Mouse (Mus musculus): Measurements from ENCODE around the gene Atf5. TPM values are rescaled to one million over a fixed set of nuclear protein-coding genes. Genes with fewer than 3 reads are reported as not detected.

The Atf5 gene
- total and polyA plus RNA-seq, 2 experiments from 2014 or later = 4.4 to 15.8 TPM

GRCm38 (mm10) chr7:44845006-44845405, 28.5 kb upstream of the Atf5 start:
- Histone ChIP-seq H3K9ac (replicated peaks; ENCODE audit: low read length) (no peak overlapping the region), H3K27me3 (ENCODE audit: insufficient read depth, low read length) (no peaks in the 10 kb centered on the region), H3K36me3 (ENCODE audit: insufficient read depth, low read length) (peaks cover 47% of the 10 kb centered on the region), H3K9me3 (ENCODE audit: low read length) (no peaks in the 10 kb centered on the region), H3K4me2 (ENCODE audit: low read depth, low read length) (no peak overlapping the region), H3K27ac (no peak overlapping the region), H3K4me1 (ENCODE audit: insufficient read depth, low read length) (peaks cover 7% of the 10 kb centered on the region; the same call in 1 of the 2 replicates), H3K4me3 (ENCODE audit: low read length) (no peak overlapping the region)
- ATAC-seq (no peak), DNase-seq (ENCODE audit: low spot score) (no peak)
- 92% methylated on average over 10 of the region's 10 CpGs for WGBS
- TF ChIP-seq CTCF (IDR thresholded peaks at IDR 0.05; ENCODE audit: low read depth) = no peak

- DNase-seq (ENCODE audit: low spot score) (no peak), ATAC-seq (no peak)
- Histone ChIP-seq H3K4me3 (ENCODE audit: low read length) (no peak overlapping the region), H3K9ac (replicated peaks; ENCODE audit: low read length) (no peak overlapping the region), H3K4me1 (ENCODE audit: insufficient read depth, low read length) (peaks cover 9% of the 10 kb centered on the region; the same call in 1 of the 2 replicates), H3K27me3 (ENCODE audit: insufficient read depth, low read length) (no peaks in the 10 kb centered on the region), H3K36me3 (ENCODE audit: insufficient read depth, low read length) (peaks cover 47% of the 10 kb centered on the region), H3K4me2 (ENCODE audit: low read depth, low read length) (no peak overlapping the region), H3K27ac (no peak overlapping the region), H3K9me3 (ENCODE audit: low read length) (no peaks in the 10 kb centered on the region)
- 91% methylated on average over 8 of the region's 8 CpGs for WGBS
- TF ChIP-seq CTCF (IDR thresholded peaks at IDR 0.05; ENCODE audit: low read depth) = no peak
These were observed 25.5 kb upstream of the Atf5 start for GRCm38 (mm10) chr7:44841825-44842463.

- WGBS = 64% methylated on average over 14 of the region's 14 CpGs
- no peaks in the 10 kb centered on the region for H3K9me3 ChIP-seq (ENCODE audit: low read length)
- H3K9ac ChIP-seq (replicated peaks; ENCODE audit: low read length) = no peak overlapping the region
- TF ChIP-seq CTCF (IDR thresholded peaks at IDR 0.05; ENCODE audit: low read depth) = no peak
- H3K4me3 ChIP-seq (ENCODE audit: low read length) = no peak overlapping the region; the same call in 1 of the 2 replicates
- H3K4me1 ChIP-seq (ENCODE audit: insufficient read depth, low read length) = peaks cover 9% of the 10 kb centered on the region; the same call in 1 of the 2 replicates
- DNase-seq (ENCODE audit: low spot score) (no peak), ATAC-seq (no peak; the same call in 1 of the 2 replicates)
- no peaks in the 10 kb centered on the region for H3K27me3 ChIP-seq (ENCODE audit: insufficient read depth, low read length)
- H3K36me3 ChIP-seq (ENCODE audit: insufficient read depth, low read length) = peaks cover 38% of the 10 kb centered on the region
- no peak overlapping the region for H3K27ac ChIP-seq
- H3K4me2 ChIP-seq (ENCODE audit: low read depth, low read length) = peak overlapping the region; percentile 54
These were observed 24.0 kb upstream of the Atf5 start for GRCm38 (mm10) chr7:44840426-44840825.

- WGBS = 2% methylated on average over 56 of the region's 58 CpGs
- Histone ChIP-seq H3K9me3 (ENCODE audit: low read length) (no peaks in the 10 kb centered on the region), H3K27me3 (ENCODE audit: insufficient read depth, low read length) (no peaks in the 10 kb centered on the region), H3K4me3 (ENCODE audit: low read length) (peak overlapping the region; percentile 26), H3K4me1 (ENCODE audit: insufficient read depth, low read length) (peaks cover 9% of the 10 kb centered on the region; the same call in 1 of the 2 replicates), H3K9ac (replicated peaks; ENCODE audit: low read length) (peak overlapping the region; percentile 45; the same call in 1 of the 2 replicates), H3K36me3 (ENCODE audit: insufficient read depth, low read length) (peaks cover 31% of the 10 kb centered on the region), H3K27ac (peak overlapping the region; percentile 42; the same call in 1 of the 2 replicates), H3K4me2 (ENCODE audit: low read depth, low read length) (peak overlapping the region; percentile 54)
- ATAC-seq (peak; percentile 72), DNase-seq (ENCODE audit: low spot score) (peak; percentile 69)
- no peak for TF ChIP-seq CTCF (IDR thresholded peaks at IDR 0.05; ENCODE audit: low read depth)
These were observed 23.2 kb upstream of the Atf5 start for GRCm38 (mm10) chr7:44839491-44840191.

GRCm38 (mm10) chr7:44839171-44839490, 22.7 kb upstream of the Atf5 start:
- no peaks in the 10 kb centered on the region for H3K27me3 ChIP-seq (ENCODE audit: insufficient read depth, low read length)
- H3K4me1 ChIP-seq (ENCODE audit: insufficient read depth, low read length) = peaks cover 9% of the 10 kb centered on the region; the same call in 1 of the 2 replicates
- H3K9me3 ChIP-seq (ENCODE audit: low read length) = no peaks in the 10 kb centered on the region
- H3K27ac ChIP-seq = no peak overlapping the region
- WGBS = 28% methylated on average over 11 of the region's 11 CpGs
- H3K9ac ChIP-seq (replicated peaks; ENCODE audit: low read length) = peak overlapping the region; percentile 45; the same call in 1 of the 2 replicates
- DNase-seq (ENCODE audit: low spot score) (no peak), ATAC-seq (no peak)
- H3K4me3 ChIP-seq (ENCODE audit: low read length) = peak overlapping the region; percentile 26
- TF ChIP-seq CTCF (IDR thresholded peaks at IDR 0.05; ENCODE audit: low read depth) = no peak
- H3K36me3 ChIP-seq (ENCODE audit: insufficient read depth, low read length) = peaks cover 26% of the 10 kb centered on the region
- peak overlapping the region; percentile 54 for H3K4me2 ChIP-seq (ENCODE audit: low read depth, low read length)

- Histone ChIP-seq H3K27me3 (ENCODE audit: insufficient read depth, low read length) (no peaks in the 10 kb centered on the region), H3K9me3 (ENCODE audit: low read length) (no peaks in the 10 kb centered on the region), H3K27ac (no peak overlapping the region), H3K4me1 (ENCODE audit: insufficient read depth, low read length) (peaks cover 9% of the 10 kb centered on the region; the same call in 1 of the 2 replicates), H3K4me2 (ENCODE audit: low read depth, low read length) (no peak overlapping the region), H3K36me3 (ENCODE audit: insufficient read depth, low read length) (peaks cover 15% of the 10 kb centered on the region), H3K4me3 (ENCODE audit: low read length) (no peak overlapping the region), H3K9ac (replicated peaks; ENCODE audit: low read length) (no peak overlapping the region)
- 81% methylated on average over 6 of the region's 6 CpGs for WGBS
- DNase-seq (ENCODE audit: low spot score) = no peak
- no peak for TF ChIP-seq CTCF (IDR thresholded peaks at IDR 0.05; ENCODE audit: low read depth)
- ATAC-seq = no peak
These were observed 21.6 kb upstream of the Atf5 start for GRCm38 (mm10) chr7:44838073-44838472.

Measured in hindbrain, postnatal 0 days (tissue).